Mouse (Mus musculus): ENCODE data around the gene Oaz2. TPM values are rescaled to one million over a fixed set of nuclear protein-coding genes. Genes with fewer than 3 reads are reported as not detected.
"Not testable (repeated sequence)": the region's sequence is repeated elsewhere in the genome, so short reads cannot be mapped to it uniquely, and the experiment has no call there.

Oaz2 gene
- polyA plus RNA-seq, 1 experiment, result 140 TPM

DNA sequence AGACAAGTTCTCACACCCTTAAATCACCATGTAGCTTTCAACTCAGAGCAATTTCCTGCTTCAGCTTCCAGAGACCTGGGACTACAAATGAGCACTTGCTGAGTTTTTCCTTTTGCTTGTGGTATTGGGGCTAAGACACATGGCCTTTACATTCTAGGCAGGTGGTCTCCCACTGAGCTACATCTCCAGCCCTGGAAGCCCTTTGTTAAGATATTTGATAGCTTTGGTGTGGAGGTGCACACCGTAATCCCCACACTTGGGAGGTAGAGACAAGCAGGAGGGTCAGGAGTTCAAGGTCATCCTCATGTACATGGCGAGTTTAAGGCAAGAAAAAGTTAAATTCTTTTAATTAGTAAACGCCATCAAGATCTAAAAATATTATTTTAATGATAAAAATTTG lies 14.4 kb downstream of the Oaz2 start:
- H3K4me3 ChIP-seq, result no peak overlapping the region
- no peaks in the 10 kb centered on the region for H3K27me3 ChIP-seq (ENCODE audit: control insufficient read depth, insufficient read depth, insufficient read length)
- no peak overlapping the region for H3ac ChIP-seq (ENCODE audit: control insufficient read depth, insufficient read length)
- peaks cover 72% of the 10 kb centered on the region for H3K79me2 ChIP-seq (ENCODE audit: control insufficient read depth, insufficient read depth)
- H3K4me2 ChIP-seq (ENCODE audit: low read depth), result no peak overlapping the region
- peaks cover 6% of the 10 kb centered on the region for H3K36me3 ChIP-seq (ENCODE audit: control insufficient read depth, insufficient read depth)
- TF ChIP-seq REST (IDR thresholded peaks at IDR 0.05; ENCODE audit: insufficient read depth, insufficient read length) (no peak), CEBPB (IDR thresholded peaks at IDR 0.05; ENCODE audit: insufficient read depth, poor library complexity, severe bottlenecking) (no peak), TCF3 (IDR thresholded peaks at IDR 0.05; ENCODE audit: insufficient read length, low read depth) (no peak), TCF12 (IDR thresholded peaks at IDR 0.05; ENCODE audit: insufficient read depth, poor library complexity, severe bottlenecking) (no peak), POLR2A (IDR thresholded peaks at IDR 0.05; ENCODE audit: insufficient read length, low read depth) (no peak)

- Histone ChIP-seq H3K4me3 (no peak overlapping the region), H3K27me3 (ENCODE audit: control insufficient read depth, insufficient read depth, insufficient read length) (no peaks in the 10 kb centered on the region), H3K79me2 (ENCODE audit: control insufficient read depth, insufficient read depth) (peaks cover 64% of the 10 kb centered on the region), H3ac (ENCODE audit: control insufficient read depth, insufficient read length) (no peak overlapping the region), H3K4me2 (ENCODE audit: low read depth) (no peak overlapping the region), H3K36me3 (ENCODE audit: control insufficient read depth, insufficient read depth) (peaks cover 12% of the 10 kb centered on the region)
- TF ChIP-seq SRF (IDR thresholded peaks at IDR 0.05; ENCODE audit: control insufficient read depth, insufficient read length, low read depth) (no peak), TCF3 (IDR thresholded peaks at IDR 0.05; ENCODE audit: insufficient read length, low read depth) (no peak), MYOG (IDR thresholded peaks at IDR 0.05; ENCODE audit: control insufficient read depth in 1 of 3, insufficient read depth in 1 of 3, insufficient read length in 2 of 3, low read depth in 2 of 3) (no peak), REST (IDR thresholded peaks at IDR 0.05; ENCODE audit: insufficient read depth, insufficient read length) (no peak), POLR2AphosphoS2 (IDR thresholded peaks at IDR 0.05; ENCODE audit: insufficient read length, low read depth) (no peak), TCF12 (IDR thresholded peaks at IDR 0.05; ENCODE audit: insufficient read depth, poor library complexity, severe bottlenecking) (no peak), E2F4 (IDR thresholded peaks at IDR 0.05; ENCODE audit: insufficient read depth) (no peak), POLR2A (IDR thresholded peaks at IDR 0.05; ENCODE audit: insufficient read length, low read depth) (no peak), MYOD1 (IDR thresholded peaks at IDR 0.05; ENCODE audit: control insufficient read depth in 1 of 3, insufficient read length in 2 of 3, low read depth in 2 of 3) (no peak), CEBPB (IDR thresholded peaks at IDR 0.05; ENCODE audit: insufficient read depth, poor library complexity, severe bottlenecking) (no peak), MAX (IDR thresholded peaks at IDR 0.05; ENCODE audit: low read depth) (no peak), USF1 (IDR thresholded peaks at IDR 0.05; ENCODE audit: low read depth) (no peak)
Observed at GRCm38 (mm10) chr9:65682994-65683393, 15.2 kb downstream of the Oaz2 start.

GRCm38 (mm10) chr9:65684704-65685103 lies 16.9 kb downstream of the Oaz2 start:
- Histone ChIP-seq H3ac (ENCODE audit: control insufficient read depth, insufficient read length) (no peak overlapping the region), H3K4me2 (ENCODE audit: low read depth) (no peak overlapping the region), H3K27me3 (ENCODE audit: control insufficient read depth, insufficient read depth, insufficient read length) (no peaks in the 10 kb centered on the region), H3K36me3 (ENCODE audit: control insufficient read depth, insufficient read depth) (peaks cover 19% of the 10 kb centered on the region), H3K79me2 (ENCODE audit: control insufficient read depth, insufficient read depth) (peaks cover 50% of the 10 kb centered on the region), H3K4me3 (no peak overlapping the region)
- TF ChIP-seq MYOG (IDR thresholded peaks at IDR 0.05; ENCODE audit: control insufficient read depth in 1 of 3, insufficient read depth in 1 of 3, insufficient read length in 2 of 3, low read depth in 2 of 3) (no peak), POLR2A (IDR thresholded peaks at IDR 0.05; ENCODE audit: insufficient read length, low read depth) (no peak), E2F4 (IDR thresholded peaks at IDR 0.05; ENCODE audit: insufficient read depth) (no peak), TCF3 (IDR thresholded peaks at IDR 0.05; ENCODE audit: insufficient read length, low read depth) (no peak), USF1 (IDR thresholded peaks at IDR 0.05; ENCODE audit: low read depth) (no peak), POLR2AphosphoS2 (IDR thresholded peaks at IDR 0.05; ENCODE audit: insufficient read length, low read depth) (no peak), MAX (IDR thresholded peaks at IDR 0.05; ENCODE audit: low read depth) (no peak), TCF12 (IDR thresholded peaks at IDR 0.05; ENCODE audit: insufficient read depth, poor library complexity, severe bottlenecking) (no peak), REST (IDR thresholded peaks at IDR 0.05; ENCODE audit: insufficient read depth, insufficient read length) (no peak), SRF (IDR thresholded peaks at IDR 0.05; ENCODE audit: control insufficient read depth, insufficient read length, low read depth) (no peak), CEBPB (IDR thresholded peaks at IDR 0.05; ENCODE audit: insufficient read depth, poor library complexity, severe bottlenecking) (no peak), MYOD1 (IDR thresholded peaks at IDR 0.05; ENCODE audit: control insufficient read depth in 1 of 3, insufficient read length in 2 of 3, low read depth in 2 of 3) (no peak)

DNA sequence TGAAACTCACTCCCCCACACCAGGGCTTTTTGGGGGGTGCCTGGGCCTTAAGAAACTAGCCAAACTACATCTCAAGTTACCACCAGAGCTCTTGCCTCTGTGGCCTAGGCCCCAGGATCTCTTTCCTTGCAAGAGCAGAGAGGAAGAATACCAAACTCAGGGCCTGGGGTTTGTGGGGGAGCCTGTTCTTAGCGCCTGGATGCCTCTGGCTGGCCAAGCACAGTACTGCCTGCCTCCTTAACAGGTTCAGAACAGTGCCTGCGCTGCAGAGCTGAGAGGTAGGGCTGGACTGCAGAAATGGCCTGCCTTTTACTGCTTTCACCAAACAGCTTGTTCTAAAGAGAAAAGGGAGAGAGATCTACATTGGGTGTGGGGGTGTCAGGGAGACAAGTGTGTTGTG lies 22.1 kb downstream of the Oaz2 start:
- H3K4me2 ChIP-seq (ENCODE audit: low read depth); H3K79me2 ChIP-seq (ENCODE audit: control insufficient read depth, insufficient read depth); H3ac ChIP-seq (ENCODE audit: control insufficient read depth, insufficient read length); H3K4me3 ChIP-seq; H3K27me3 ChIP-seq (ENCODE audit: control insufficient read depth, insufficient read depth, insufficient read length): not testable (repeated sequence)
- H3K36me3 ChIP-seq (ENCODE audit: control insufficient read depth, insufficient read depth), result peaks cover 33% of the 10 kb centered on the region

DNA sequence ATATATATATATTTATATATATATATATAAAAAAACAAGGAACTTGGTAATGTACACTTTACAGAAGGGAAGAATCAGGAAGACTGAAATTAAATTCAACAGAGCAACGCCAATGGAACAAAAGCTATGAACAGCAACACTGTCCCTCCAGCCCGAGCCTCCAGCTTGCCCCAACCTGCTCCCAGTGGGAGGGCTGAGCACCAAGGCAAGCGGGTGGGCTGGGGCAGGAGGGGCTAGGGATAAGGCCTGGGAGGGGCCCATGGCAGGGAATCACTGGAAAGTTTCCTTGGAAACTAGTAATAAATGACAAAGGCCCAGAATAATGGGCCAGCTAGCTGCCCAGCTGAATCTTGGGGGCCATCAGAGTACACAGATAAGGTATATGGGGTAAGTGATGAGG lies 24.7 kb downstream of the Oaz2 start:
- Histone ChIP-seq H3K36me3 (ENCODE audit: control insufficient read depth, insufficient read depth) (peaks cover 32% of the 10 kb centered on the region), H3K27me3 (ENCODE audit: control insufficient read depth, insufficient read depth, insufficient read length) (no peaks in the 10 kb centered on the region), H3ac (ENCODE audit: control insufficient read depth, insufficient read length) (no peak overlapping the region), H3K4me3 (no peak overlapping the region), H3K4me2 (ENCODE audit: low read depth) (no peak overlapping the region), H3K79me2 (ENCODE audit: control insufficient read depth, insufficient read depth) (no peaks in the 10 kb centered on the region)
- TF ChIP-seq E2F4 (IDR thresholded peaks at IDR 0.05; ENCODE audit: insufficient read depth) (no peak), TCF3 (IDR thresholded peaks at IDR 0.05; ENCODE audit: insufficient read length, low read depth) (no peak), POLR2AphosphoS2 (IDR thresholded peaks at IDR 0.05; ENCODE audit: insufficient read length, low read depth) (no peak), CEBPB (IDR thresholded peaks at IDR 0.05; ENCODE audit: insufficient read depth, poor library complexity, severe bottlenecking) (no peak), MYOG (IDR thresholded peaks at IDR 0.05; ENCODE audit: control insufficient read depth in 1 of 3, insufficient read depth in 1 of 3, insufficient read length in 2 of 3, low read depth in 2 of 3) (no peak), MAX (IDR thresholded peaks at IDR 0.05; ENCODE audit: low read depth) (no peak), USF1 (IDR thresholded peaks at IDR 0.05; ENCODE audit: low read depth) (no peak), POLR2A (IDR thresholded peaks at IDR 0.05; ENCODE audit: insufficient read length, low read depth) (no peak), MYOD1 (IDR thresholded peaks at IDR 0.05; ENCODE audit: control insufficient read depth in 1 of 3, insufficient read length in 2 of 3, low read depth in 2 of 3) (no peak), SRF (IDR thresholded peaks at IDR 0.05; ENCODE audit: control insufficient read depth, insufficient read length, low read depth) (no peak), REST (IDR thresholded peaks at IDR 0.05; ENCODE audit: insufficient read depth, insufficient read length) (no peak), TCF12 (IDR thresholded peaks at IDR 0.05; ENCODE audit: insufficient read depth, poor library complexity, severe bottlenecking) (no peak)
